Mouse (Mus musculus) liver (tissue): ENCODE results near the gene Ryr1.

Experiments used
- DNase-seq: peaks from one replicate; pipeline ENCODE4 v3.0.0-alpha.2; 2020; ENCODE audit warnings: mixed read lengths

Gene Ryr1

GRCm38 (mm10) chr7:29124970-29125369 is at the start of gene Ryr1:
Ryr1 (minus strand) TSS chr7:29125179.
- DNase-seq, result peak; percentile 80

- DNase-seq, result no peak
Measured at GRCm38 (mm10) chr7:29172390-29173016, 47.5 kb upstream of the Ryr1 start.

GRCm38 (mm10) chr7:29171562-29172097 is 46.7 kb upstream of the Ryr1 start:
- DNase-seq, result no peak

- no peak for DNase-seq
Measured at GRCm38 (mm10) chr7:29170755-29171561, 46.0 kb upstream of the Ryr1 start.

GRCm38 (mm10) chr7:29170066-29170754 is 45.2 kb upstream of the Ryr1 start, which contains the start of the genes Ggn and Spred3:
Ggn (plus strand) TSS chr7:29170210.
Spred3 (minus strand) TSS chr7:29170411.
- DNase-seq, result peak; percentile 79

- peak; percentile 63 for DNase-seq
Measured at GRCm38 (mm10) chr7:29169231-29170065, 44.5 kb upstream of the Ryr1 start.

- DNase-seq, result no peak
Measured at GRCm38 (mm10) chr7:29168791-29169230, 43.8 kb upstream of the Ryr1 start.

- DNase-seq, result no peak
Measured at GRCm38 (mm10) chr7:29168121-29168695, 43.2 kb upstream of the Ryr1 start.

GRCm38 (mm10) chr7:29167656-29168055 is 42.7 kb upstream of the Ryr1 start:
- DNase-seq, result no peak

- peak; percentile 69 for DNase-seq
Measured at GRCm38 (mm10) chr7:29162750-29163525, 38.0 kb upstream of the Ryr1 start.

- no peak for DNase-seq
Measured at GRCm38 (mm10) chr7:29162294-29162693, 37.3 kb upstream of the Ryr1 start.

- DNase-seq, result no peak
Measured at GRCm38 (mm10) chr7:29158264-29158663, 33.3 kb upstream of the Ryr1 start.

- DNase-seq, result peak; percentile 86
Measured at GRCm38 (mm10) chr7:29155838-29156782, 31.1 kb upstream of the Ryr1 start, which contains the start of gene Fam98c. Fam98c (minus strand) TSS chr7:29156234.

- DNase-seq, result peak; percentile 94
Measured at GRCm38 (mm10) chr7:29155196-29155837, 30.3 kb upstream of the Ryr1 start.

GRCm38 (mm10) chr7:29154018-29154720 is 29.2 kb upstream of the Ryr1 start:
- no peak for DNase-seq

GRCm38 (mm10) chr7:29151486-29151885 is 26.5 kb upstream of the Ryr1 start:
- DNase-seq, result no peak

GRCm38 (mm10) chr7:29148771-29149170 is 23.8 kb upstream of the Ryr1 start:
- DNase-seq, result no peak

- no peak for DNase-seq
Measured at GRCm38 (mm10) chr7:29146625-29147367, 21.8 kb upstream of the Ryr1 start.
